Mouse (Mus musculus): ENCODE results near the gene Olfr1340. TPM values are rescaled to one million over a fixed set of nuclear protein-coding genes. Genes with fewer than 3 reads are reported as not detected.

Gene Olfr1340
- not detected in 2 replicates for polyA plus RNA-seq (2016; fragmentation: Nextera tagmentation; extraction: Ambion mirVana)

- H3K27ac ChIP-seq = no peak within 1 kb of the TSS
- H3K9me3 ChIP-seq = no peaks in the 10 kb centered on the region
- H3K27me3 ChIP-seq (replicated peaks) = no peaks in the 10 kb centered on the region
- H3K36me3 ChIP-seq = no peaks in the 10 kb centered on the region
- no peak within 1 kb of the TSS for H3K4me3 ChIP-seq
- H3K4me1 ChIP-seq = no peaks in the 10 kb centered on the region
- no peak within 1 kb of the TSS for H3K4me2 ChIP-seq (replicated peaks)
- H3K9ac ChIP-seq = no peak within 1 kb of the TSS
- no peak for ATAC-seq (ENCODE audit: low FRiP score, low read depth)
These were observed at the start of gene Olfr1340 for GRCm38 (mm10) chr4:118719838-118720237. TSS of gene Olfr1340 (plus strand) at chr4:118720138.

DNA sequence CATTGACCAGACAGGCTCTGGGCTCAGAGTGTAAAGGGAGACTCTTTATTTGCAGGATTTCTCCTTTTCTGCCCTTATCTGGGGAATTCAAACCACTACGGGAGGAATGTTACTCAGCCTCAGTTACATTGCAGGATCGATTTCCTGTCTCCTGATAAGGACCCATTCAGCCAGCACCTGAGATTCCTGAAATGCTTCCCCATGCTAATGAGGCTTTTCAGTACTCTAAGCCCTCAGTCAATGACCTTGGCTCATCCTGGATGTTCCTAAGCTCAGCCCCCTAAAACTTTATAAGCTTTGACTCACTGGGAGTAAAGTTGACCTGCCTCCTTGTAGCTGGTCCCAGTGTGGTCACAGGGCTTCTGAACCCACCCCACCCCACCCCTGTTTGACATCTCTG lies 32.9 kb upstream of the Olfr1340 start:
- Histone ChIP-seq H3K9me3 (no peaks in the 10 kb centered on the region), H3K27ac (no peak overlapping the region), H3K4me1 (no peaks in the 10 kb centered on the region), H3K36me3 (no peaks in the 10 kb centered on the region), H3K4me3 (no peak overlapping the region), H3K9ac (no peak overlapping the region), H3K4me2 (replicated peaks) (no peak overlapping the region), H3K27me3 (replicated peaks) (no peaks in the 10 kb centered on the region)
- ATAC-seq (ENCODE audit: low FRiP score, low read depth) = no peak
- 79% methylated on average over 2 of the region's 2 CpGs for WGBS

- Histone ChIP-seq H3K27me3 (replicated peaks) (no peaks in the 10 kb centered on the region), H3K4me2 (replicated peaks) (no peak within 1 kb of the TSS), H3K9me3 (no peaks in the 10 kb centered on the region), H3K4me1 (no peaks in the 10 kb centered on the region; the same call in 1 of the 2 replicates), H3K9ac (no peak within 1 kb of the TSS), H3K27ac (no peak within 1 kb of the TSS), H3K4me3 (no peak within 1 kb of the TSS), H3K36me3 (no peaks in the 10 kb centered on the region)
- no peak for ATAC-seq (ENCODE audit: low FRiP score, low read depth)
- WGBS = 60% methylated on average over 12 of the region's 12 CpGs
These were observed 27.4 kb upstream of the Olfr1340 start, which contains the start of gene Olfr1342 for GRCm38 (mm10) chr4:118692412-118692973. TSS of gene Olfr1342 (minus strand) at chr4:118692756.

- Histone ChIP-seq H3K9me3 (no peaks in the 10 kb centered on the region), H3K4me2 (replicated peaks) (no peak overlapping the region), H3K4me1 (no peaks in the 10 kb centered on the region; the same call in 1 of the 2 replicates), H3K36me3 (no peaks in the 10 kb centered on the region), H3K27ac (no peak overlapping the region), H3K4me3 (no peak overlapping the region), H3K9ac (no peak overlapping the region), H3K27me3 (replicated peaks) (no peaks in the 10 kb centered on the region)
- ATAC-seq (ENCODE audit: low FRiP score, low read depth) = no peak
- WGBS = 43% methylated on average over 2 of the region's 2 CpGs
These were observed 26.1 kb upstream of the Olfr1340 start for GRCm38 (mm10) chr4:118693812-118694211.

DNA sequence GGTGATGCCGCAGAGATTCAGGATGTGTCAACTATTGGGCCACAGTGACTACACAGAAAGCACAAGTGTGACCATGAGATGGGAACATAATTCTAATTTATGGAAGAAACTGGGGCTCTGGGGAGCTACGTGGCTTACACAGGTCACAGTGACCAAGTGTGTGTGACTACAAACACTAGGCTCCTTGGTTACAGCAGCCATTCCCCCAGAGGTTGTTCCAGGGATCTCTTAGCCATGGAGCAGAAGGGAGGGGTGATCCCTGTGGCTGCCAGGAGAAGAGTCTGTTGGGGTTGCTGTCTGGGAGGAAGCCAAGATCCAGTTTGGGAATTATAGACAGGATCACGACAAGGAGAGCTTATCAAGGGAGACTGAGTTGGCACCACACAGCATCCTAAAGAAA lies 16.7 kb upstream of the Olfr1340 start, which contains the start of gene Olfr1341:
Gene Olfr1341 (plus strand): TSS at position 301 of the 400 bp plus-strand sequence.
- Histone ChIP-seq H3K36me3 (no peaks in the 10 kb centered on the region), H3K9me3 (no peaks in the 10 kb centered on the region), H3K27me3 (replicated peaks) (no peaks in the 10 kb centered on the region), H3K4me3 (no peak within 1 kb of the TSS), H3K9ac (no peak within 1 kb of the TSS), H3K27ac (no peak within 1 kb of the TSS), H3K4me1 (no peaks in the 10 kb centered on the region), H3K4me2 (replicated peaks) (no peak within 1 kb of the TSS)
- WGBS = 81% methylated on average over 3 of the region's 3 CpGs
- ATAC-seq (ENCODE audit: low FRiP score, low read depth) = no peak

- ATAC-seq (ENCODE audit: low FRiP score, low read depth) = no peak
- no peaks in the 10 kb centered on the region for H3K36me3 ChIP-seq
- H3K9me3 ChIP-seq = no peaks in the 10 kb centered on the region
- H3K4me1 ChIP-seq = no peaks in the 10 kb centered on the region
- H3K9ac ChIP-seq = no peak overlapping the region
- H3K4me3 ChIP-seq = no peak overlapping the region
- H3K27ac ChIP-seq = no peak overlapping the region
- WGBS = 76% methylated on average over 5 of the region's 5 CpGs
- no peak overlapping the region for H3K4me2 ChIP-seq (replicated peaks)
- H3K27me3 ChIP-seq (replicated peaks) = no peaks in the 10 kb centered on the region
These were observed 11.9 kb upstream of the Olfr1340 start for GRCm38 (mm10) chr4:118708086-118708485.

- ATAC-seq (ENCODE audit: low FRiP score, low read depth) = no peak
- Histone ChIP-seq H3K27me3 (replicated peaks) (no peaks in the 10 kb centered on the region), H3K4me2 (replicated peaks) (no peak overlapping the region), H3K4me3 (no peak overlapping the region), H3K27ac (no peak overlapping the region), H3K36me3 (no peaks in the 10 kb centered on the region), H3K9me3 (no peaks in the 10 kb centered on the region), H3K4me1 (no peaks in the 10 kb centered on the region), H3K9ac (no peak overlapping the region)
- whole genome bisulfite sequencing = 32% methylated on average over 1 of the region's 1 CpGs
These were observed 8.3 kb upstream of the Olfr1340 start for GRCm38 (mm10) chr4:118711656-118712055.

DNA sequence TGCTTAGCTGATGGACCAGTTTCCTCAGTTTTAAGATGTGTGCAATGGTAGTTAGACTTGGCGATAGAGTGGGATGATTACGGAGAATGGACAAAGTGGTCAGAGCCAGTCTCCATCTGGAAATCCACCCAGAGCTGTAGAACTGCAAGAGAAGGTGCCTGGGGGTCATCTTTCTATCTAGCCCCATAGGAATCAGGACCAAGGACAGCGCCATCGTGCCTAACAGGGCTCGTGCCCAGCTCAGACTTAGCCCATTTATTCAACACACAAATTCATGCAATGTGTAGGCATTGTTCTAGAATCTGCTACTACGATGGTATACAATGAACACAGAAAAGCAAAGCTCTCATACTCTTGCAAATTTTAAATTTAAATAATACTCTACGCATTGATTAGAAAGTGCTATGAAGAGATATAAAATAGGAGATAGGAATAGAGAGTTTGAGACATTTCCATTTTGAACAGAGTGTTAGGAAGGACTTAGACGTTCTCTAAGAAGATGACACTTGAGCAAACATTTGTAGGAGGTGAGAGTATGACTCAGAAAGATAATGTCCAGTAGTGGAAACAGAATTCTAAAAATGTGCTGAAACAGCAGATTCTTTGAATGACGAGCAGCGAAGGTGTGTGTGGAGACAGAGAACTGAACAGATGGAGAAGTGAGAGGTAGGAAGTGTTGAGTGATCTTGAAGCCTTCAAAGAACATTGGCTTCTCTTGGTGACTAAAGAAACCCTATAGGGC lies 2.0 kb downstream of the Olfr1340 start:
- H3K9me3 ChIP-seq = no peaks in the 10 kb centered on the region
- H3K4me2 ChIP-seq (replicated peaks) = no peak overlapping the region
- no peak for ATAC-seq (ENCODE audit: low FRiP score, low read depth)
- H3K27me3 ChIP-seq (replicated peaks) = no peaks in the 10 kb centered on the region
- no peak overlapping the region for H3K9ac ChIP-seq
- no peak overlapping the region for H3K4me3 ChIP-seq
- 55% methylated on average over 10 of the region's 10 CpGs for WGBS
- no peaks in the 10 kb centered on the region for H3K36me3 ChIP-seq
- H3K4me1 ChIP-seq = no peaks in the 10 kb centered on the region
- H3K27ac ChIP-seq = no peak overlapping the region

DNA sequence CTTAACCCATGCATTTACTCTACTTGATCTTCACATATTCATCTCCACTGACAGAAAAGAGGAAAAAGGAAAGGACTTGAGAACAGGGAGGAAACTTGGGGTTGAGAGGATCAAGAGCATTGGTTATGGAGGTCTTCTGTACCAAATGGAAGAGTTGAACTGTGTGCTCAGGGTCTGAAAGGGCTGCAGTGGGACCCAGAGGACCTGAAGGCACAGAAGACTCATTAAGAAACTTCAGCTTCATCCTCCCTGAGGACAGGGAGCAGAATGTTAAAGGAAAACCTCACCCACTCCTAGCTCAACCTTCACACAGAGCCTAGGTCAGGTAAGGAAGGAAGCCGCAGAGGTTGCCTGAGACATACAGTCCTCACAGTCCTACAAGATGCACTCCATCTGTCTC lies 11.9 kb downstream of the Olfr1340 start, which contains the start of gene Olfr1339:
Gene Olfr1339 (plus strand): TSS at position 301 of the 400 bp plus-strand sequence.
- 100% methylated on average over 1 of the region's 1 CpGs for WGBS
- no peaks in the 10 kb centered on the region for H3K27me3 ChIP-seq (replicated peaks)

GRCm38 (mm10) chr4:118739574-118739973 lies 19.6 kb downstream of the Olfr1340 start:
- Histone ChIP-seq H3K4me1 (no peaks in the 10 kb centered on the region), H3K4me2 (replicated peaks) (no peak overlapping the region), H3K36me3 (no peaks in the 10 kb centered on the region), H3K27ac (no peak overlapping the region), H3K9me3 (no peaks in the 10 kb centered on the region), H3K4me3 (no peak overlapping the region), H3K27me3 (replicated peaks) (peaks cover 17% of the 10 kb centered on the region), H3K9ac (no peak overlapping the region)
- 68% methylated on average over 3 of the region's 3 CpGs for WGBS
- no peak for ATAC-seq (ENCODE audit: low FRiP score, low read depth)

More for the DNA sequence above, 11.9 kb downstream of the Olfr1340 start, which contains the start of gene Olfr1339:
- no peak within 1 kb of the TSS for H3K4me2 ChIP-seq (replicated peaks)
- no peak within 1 kb of the TSS for H3K27ac ChIP-seq
- H3K4me3 ChIP-seq = no peak within 1 kb of the TSS
- no peaks in the 10 kb centered on the region for H3K4me1 ChIP-seq
- no peak within 1 kb of the TSS for H3K9ac ChIP-seq
- no peaks in the 10 kb centered on the region for H3K9me3 ChIP-seq
- no peak for ATAC-seq (ENCODE audit: low FRiP score, low read depth)
- no peaks in the 10 kb centered on the region for H3K36me3 ChIP-seq

GRCm38 (mm10) chr4:118740988-118741698 lies 21.2 kb downstream of the Olfr1340 start:
- Histone ChIP-seq H3K4me2 (replicated peaks) (peak overlapping the region; percentile 32), H3K4me3 (no peak overlapping the region), H3K36me3 (no peaks in the 10 kb centered on the region), H3K9ac (no peak overlapping the region), H3K27ac (no peak overlapping the region), H3K4me1 (no peaks in the 10 kb centered on the region), H3K27me3 (replicated peaks) (peaks cover 17% of the 10 kb centered on the region), H3K9me3 (0 out of 2 replicates have a peak, but pooled peaks cover 1% of the 10 kb centered on the region)
- WGBS = 5% methylated on average over 11 of the region's 11 CpGs
- ATAC-seq (ENCODE audit: low FRiP score, low read depth) = no peak

DNA sequence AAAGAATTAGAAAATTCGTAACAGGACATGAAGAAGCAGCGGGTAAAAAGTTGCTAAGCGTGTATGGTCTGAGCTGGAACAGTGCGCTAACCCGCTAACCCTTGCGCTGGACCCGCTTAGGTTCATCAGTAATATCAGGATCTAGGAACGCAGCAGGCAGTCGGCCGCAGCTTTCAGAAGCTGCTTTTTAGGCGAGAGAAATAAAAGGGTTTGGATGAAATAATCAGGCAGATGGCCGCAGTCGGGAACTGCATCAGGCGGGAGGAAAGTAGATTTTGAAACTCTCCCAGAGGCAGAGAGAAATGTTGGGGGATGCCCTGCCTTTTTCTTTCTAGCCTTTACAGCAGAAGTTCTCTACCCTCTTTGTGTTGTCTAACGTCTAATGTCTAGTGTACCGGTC lies 21.9 kb downstream of the Olfr1340 start:
- Histone ChIP-seq H3K4me3 (no peak overlapping the region), H3K4me2 (replicated peaks) (peak overlapping the region; percentile 32), H3K36me3 (no peaks in the 10 kb centered on the region), H3K27me3 (replicated peaks) (peaks cover 17% of the 10 kb centered on the region), H3K9ac (no peak overlapping the region), H3K27ac (no peak overlapping the region), H3K9me3 (0 out of 2 replicates have a peak, but pooled peaks cover 6% of the 10 kb centered on the region), H3K4me1 (no peaks in the 10 kb centered on the region)
- ATAC-seq (ENCODE audit: low FRiP score, low read depth) = no peak
- WGBS = 7% methylated on average over 16 of the region's 16 CpGs

All from neural tube, embryonic 12.5 days (tissue).